Mouse (Mus musculus): ENCODE results near the gene Gmppa.

GRCm38 (mm10) chr1:75478916-75479634 lies 43.3 kb downstream of the Gmppa start, which contains the start of the genes Chpf and Tmem198:
- TF ChIP-seq MYOD1 (IDR thresholded peaks at IDR 0.05; ENCODE audit: control insufficient read depth, insufficient read length, low read depth) (no peak), CTCF (IDR thresholded peaks at IDR 0.05; ENCODE audit: control insufficient read depth, insufficient read depth, insufficient read length) (no peak), MAX (IDR thresholded peaks at IDR 0.05) (peak; percentile 17), FOSL1 (IDR thresholded peaks at IDR 0.05; ENCODE audit: insufficient read depth, low read length, poor library complexity, severe bottlenecking) (no peak)

Data from C2C12 (cell line).